Mouse (Mus musculus) heart, embryonic 15.5 days (tissue): ENCODE measurements around the gene Elf4. TPM values are rescaled to one million over a fixed set of nuclear protein-coding genes. Genes with fewer than 3 reads are reported as not detected.

Source experiments
- ATAC-seq: fragments of 200-750 bp; cut with Nextera tagmentation; replicated peaks from 2 replicates; pipeline ENCODE4 v1.8.0; 2017; ENCODE audit warnings: low read depth, moderate TSS enrichment; ENCODE audit not compliant: insufficient number of reproducible peaks, insufficient read depth, low FRiP score
- H3K27ac ChIP-seq: fragments of 300-500 bp; sonication (generic); 2 replicates; pipeline ENCODE4 v1.5.1; 2015; ENCODE audit warnings: mild to moderate bottlenecking, inconsistent platforms
- H3K27me3 ChIP-seq: fragments of 300-500 bp; sonication (generic); 2 replicates; pipeline ENCODE4 v1.6.1; 2015; ENCODE audit warnings: inconsistent platforms
- H3K36me3 ChIP-seq: fragments of 300-500 bp; sonication (generic); 2 replicates; pipeline ENCODE4 v1.6.1; 2015; ENCODE audit warnings: mild to moderate bottlenecking, inconsistent platforms
- H3K4me1 ChIP-seq: fragments of 300-500 bp; sonication (generic); replicated peaks from 2 replicates; pipeline ENCODE4 v1.6.1; 2015; ENCODE audit warnings: inconsistent platforms
- H3K4me2 ChIP-seq: fragments of 300-500 bp; sonication (generic); 2 replicates; pipeline ENCODE4 v1.6.1; 2015; ENCODE audit warnings: inconsistent platforms, mild to moderate bottlenecking, moderate library complexity
- H3K4me3 ChIP-seq: fragments of 300-500 bp; sonication (generic); 2 replicates; pipeline ENCODE4 v1.5.1; 2015; ENCODE audit warnings: mild to moderate bottlenecking, inconsistent platforms
- H3K9ac ChIP-seq: fragments of 300-500 bp; sonication (generic); 2 replicates; pipeline ENCODE4 v1.6.1; 2015; ENCODE audit warnings: mild to moderate bottlenecking, inconsistent platforms
- H3K9me3 ChIP-seq: fragments of 300-500 bp; sonication (generic); replicated peaks from 2 replicates; pipeline ENCODE4 v1.6.1; 2016; ENCODE audit warnings: inconsistent platforms
- WGBS: fragments of 180-500 bp; shearing (Covaris S2); methylation state at CpG from one replicate; pipeline ENCODE4 v1.1.7; 2015; ENCODE audit warnings: mixed read lengths; 5-methylcytosine and 5-hydroxymethylcytosine counted together
- polyA plus RNA-seq: library from polyadenylated mRNA; unstranded; fragments of >200 nt; fragmentation: Nextera tagmentation; extraction: Ambion mirVana; gene quantifications from 2 replicates; pipeline ENCODE4 v1.2.1, GENCODE M21; 2015

Gene Elf4
- 8.4 and 11.2 TPM in 2 replicates for polyA plus RNA-seq

- H3K4me1 ChIP-seq, result peaks cover 7% of the 10 kb centered on the region; the same call in 1 of the 2 replicates
- H3K4me2 ChIP-seq, result peak within 1 kb of the TSS; percentile 81
- H3K9ac ChIP-seq, result peak within 1 kb of the TSS; percentile 59
- H3K27me3 ChIP-seq, result no peaks in the 10 kb centered on the region
- peak within 1 kb of the TSS; percentile 32; the same call in 1 of the 2 replicates for H3K27ac ChIP-seq
- 17% methylated on average over 38 of the region's 38 CpGs for WGBS
- no peaks in the 10 kb centered on the region for H3K36me3 ChIP-seq
- no peaks in the 10 kb centered on the region for H3K9me3 ChIP-seq
- peak within 1 kb of the TSS; percentile 50 for H3K4me3 ChIP-seq
- ATAC-seq, result peak; percentile 81
These were observed at the start of gene Elf4 for GRCm38 (mm10) chrX:48462754-48463507. Elf4 (minus strand) TSS chrX:48463132.

DNA sequence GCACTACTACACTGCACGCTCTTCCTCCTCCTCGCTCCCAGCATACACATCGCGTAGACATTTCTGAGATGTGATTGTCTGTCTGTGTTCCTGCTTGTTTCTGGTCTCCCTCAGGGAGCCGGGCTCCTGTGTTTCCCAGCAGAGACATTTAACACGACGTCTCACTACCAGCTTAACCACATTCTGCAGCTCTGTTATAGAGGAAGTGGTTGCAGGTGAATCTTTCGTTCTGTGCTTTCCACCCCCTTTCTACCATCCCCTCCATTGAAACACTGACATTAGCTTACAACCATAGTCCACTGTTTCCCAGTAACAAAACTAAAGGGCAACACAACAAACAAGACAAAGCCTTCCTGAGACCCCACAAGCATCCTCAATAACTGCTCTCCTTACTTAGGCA lies 30.8 kb upstream of the Elf4 start:
- Histone ChIP-seq H3K9me3 (no peaks in the 10 kb centered on the region), H3K9ac (no peak overlapping the region), H3K27me3 (no peaks in the 10 kb centered on the region), H3K4me1 (no peaks in the 10 kb centered on the region), H3K27ac (no peak overlapping the region), H3K36me3 (peaks cover 19% of the 10 kb centered on the region; the same call in 1 of the 2 replicates), H3K4me2 (no peak overlapping the region), H3K4me3 (no peak overlapping the region)
- 85% methylated on average over 8 of the region's 8 CpGs for WGBS
- ATAC-seq, result no peak

- ATAC-seq, result no peak
- WGBS, result 86% methylated on average over 7 of the region's 7 CpGs
- no peaks in the 10 kb centered on the region for H3K4me1 ChIP-seq
These were observed 18.8 kb upstream of the Elf4 start for GRCm38 (mm10) chrX:48481687-48482086.

DNA sequence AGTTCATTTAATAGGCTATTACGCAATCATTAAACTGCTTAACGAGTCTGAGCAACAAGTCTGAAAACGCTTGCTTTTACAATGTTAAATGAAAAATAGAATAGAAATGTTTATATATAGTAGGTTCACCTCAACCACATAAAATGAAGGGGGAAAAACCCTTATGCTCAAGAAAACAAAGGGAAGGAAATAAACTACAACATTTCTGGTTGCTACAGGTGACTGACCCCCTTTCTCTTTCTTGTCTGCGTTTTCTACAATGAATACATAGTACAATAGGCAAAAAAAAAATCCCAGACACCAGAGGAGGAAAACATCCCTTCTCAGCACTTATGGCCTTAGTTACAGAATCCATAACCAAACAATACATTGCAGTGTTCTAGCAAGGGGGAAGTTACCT lies 18.2 kb upstream of the Elf4 start:
- Histone ChIP-seq H3K27me3 (no peaks in the 10 kb centered on the region), H3K36me3 (peaks cover 20% of the 10 kb centered on the region)
- ATAC-seq, result no peak

More at GRCm38 (mm10) chrX:48481687-48482086, 18.8 kb upstream of the Elf4 start:
- H3K9me3 ChIP-seq, result no peaks in the 10 kb centered on the region
- H3K36me3 ChIP-seq, result peaks cover 17% of the 10 kb centered on the region
- H3K27me3 ChIP-seq, result no peaks in the 10 kb centered on the region
- no peak overlapping the region for H3K4me3 ChIP-seq
- H3K9ac ChIP-seq, result no peak overlapping the region
- H3K27ac ChIP-seq, result no peak overlapping the region
- no peak overlapping the region for H3K4me2 ChIP-seq

DNA sequence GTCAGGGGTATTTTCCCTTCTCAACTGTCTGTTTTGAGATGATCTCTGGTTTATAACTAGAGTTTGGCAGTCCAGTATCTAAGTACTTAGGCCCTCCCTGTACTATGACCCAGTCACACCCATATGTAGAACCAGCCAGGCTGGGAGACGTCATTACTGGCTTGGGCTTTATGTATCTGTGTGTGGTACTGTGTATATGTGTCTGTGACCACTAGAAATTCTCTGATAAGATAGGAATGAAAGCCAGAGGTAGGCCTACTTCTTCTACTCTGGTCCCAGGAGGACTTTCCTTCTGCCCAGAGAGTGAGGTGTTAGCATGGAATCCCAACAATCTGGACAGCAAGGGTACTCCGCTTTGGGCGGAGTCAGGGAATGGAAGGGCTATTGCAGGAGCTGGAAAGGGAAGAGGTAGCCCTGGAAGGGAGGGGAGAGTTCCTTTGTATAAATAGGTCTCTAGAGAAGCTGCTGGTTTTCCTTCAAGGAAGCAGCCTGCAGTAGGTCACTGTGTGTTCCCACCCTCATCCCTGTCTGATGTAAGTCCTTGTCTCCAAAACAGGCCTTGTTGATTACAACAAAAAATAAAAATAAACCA lies 4.5 kb upstream of the Elf4 start:
- WGBS, result 26% methylated on average over 3 of the region's 3 CpGs

More for the DNA sequence above, 18.2 kb upstream of the Elf4 start:
- Histone ChIP-seq H3K9ac (no peak overlapping the region), H3K4me1 (no peaks in the 10 kb centered on the region), H3K4me2 (no peak overlapping the region), H3K27ac (no peak overlapping the region), H3K4me3 (no peak overlapping the region), H3K9me3 (no peaks in the 10 kb centered on the region)
- WGBS, result 81% methylated on average over 4 of the region's 4 CpGs

GRCm38 (mm10) chrX:48466174-48466573 lies 3.2 kb upstream of the Elf4 start:
- H3K4me3 ChIP-seq, result no peak overlapping the region
- WGBS, result 73% methylated on average over 2 of the region's 2 CpGs
- H3K36me3 ChIP-seq, result no peaks in the 10 kb centered on the region
- H3K9me3 ChIP-seq, result no peaks in the 10 kb centered on the region
- no peak overlapping the region for H3K27ac ChIP-seq
- no peak for ATAC-seq
- H3K9ac ChIP-seq, result no peak overlapping the region
- H3K27me3 ChIP-seq, result no peaks in the 10 kb centered on the region
- peaks cover 7% of the 10 kb centered on the region; the same call in 1 of the 2 replicates for H3K4me1 ChIP-seq
- H3K4me2 ChIP-seq, result no peak overlapping the region

More for the DNA sequence above, 4.5 kb upstream of the Elf4 start:
- no peaks in the 10 kb centered on the region for H3K36me3 ChIP-seq
- H3K9me3 ChIP-seq, result no peaks in the 10 kb centered on the region
- H3K4me1 ChIP-seq, result peaks cover 4% of the 10 kb centered on the region; the same call in 1 of the 2 replicates
- H3K4me2 ChIP-seq, result no peak overlapping the region
- no peak for ATAC-seq
- H3K27me3 ChIP-seq, result no peaks in the 10 kb centered on the region
- no peak overlapping the region for H3K4me3 ChIP-seq
- H3K27ac ChIP-seq, result peak overlapping the region; percentile 24; the same call in 1 of the 2 replicates
- H3K9ac ChIP-seq, result no peak overlapping the region

DNA sequence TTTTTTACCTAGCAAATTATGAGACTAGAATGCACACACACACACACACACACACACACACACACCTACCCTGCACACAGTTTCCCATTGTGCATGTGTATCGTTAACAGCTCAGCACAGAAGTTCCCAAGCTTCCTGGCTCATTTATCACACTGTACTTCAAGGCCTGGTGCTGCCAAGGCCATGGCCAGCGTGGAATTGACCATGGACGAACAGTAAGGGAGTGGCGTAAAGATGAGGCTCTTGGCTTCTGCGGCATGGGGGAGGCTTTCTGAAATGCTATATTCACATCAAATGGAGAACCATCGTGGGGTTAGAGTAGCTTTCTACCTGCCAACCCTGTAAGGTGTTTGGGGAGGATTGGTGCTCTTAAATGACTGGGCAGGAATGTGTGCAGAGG lies 1.5 kb upstream of the Elf4 start:
- no peaks in the 10 kb centered on the region for H3K27me3 ChIP-seq
- peaks cover 7% of the 10 kb centered on the region; the same call in 1 of the 2 replicates for H3K4me1 ChIP-seq
- no peak for ATAC-seq
- 87% methylated on average over 6 of the region's 6 CpGs for WGBS
- H3K4me3 ChIP-seq, result no peak overlapping the region
- H3K9ac ChIP-seq, result no peak overlapping the region
- H3K27ac ChIP-seq, result no peak overlapping the region
- H3K4me2 ChIP-seq, result no peak overlapping the region
- H3K9me3 ChIP-seq, result no peaks in the 10 kb centered on the region
- H3K36me3 ChIP-seq, result no peaks in the 10 kb centered on the region

GRCm38 (mm10) chrX:48463636-48464035 lies 704 bp upstream of the Elf4 start:
- peaks cover 7% of the 10 kb centered on the region; the same call in 1 of the 2 replicates for H3K4me1 ChIP-seq
- no peak for ATAC-seq
- H3K27me3 ChIP-seq, result no peaks in the 10 kb centered on the region
- H3K9me3 ChIP-seq, result no peaks in the 10 kb centered on the region
- no peak overlapping the region for H3K4me3 ChIP-seq
- H3K4me2 ChIP-seq, result peak overlapping the region; percentile 81
- no peak overlapping the region for H3K27ac ChIP-seq
- 82% methylated on average over 4 of the region's 4 CpGs for WGBS
- no peak overlapping the region for H3K9ac ChIP-seq
- H3K36me3 ChIP-seq, result no peaks in the 10 kb centered on the region

GRCm38 (mm10) chrX:48462297-48462696 lies 635 bp downstream of the Elf4 start:
- Histone ChIP-seq H3K27me3 (no peaks in the 10 kb centered on the region), H3K4me3 (peak overlapping the region; percentile 50), H3K27ac (0 out of 2 replicates have a peak overlapping the region, but pooled peaks have one; percentile 32), H3K36me3 (no peaks in the 10 kb centered on the region), H3K4me2 (peak overlapping the region; percentile 81), H3K9ac (0 out of 2 replicates have a peak overlapping the region, but pooled peaks have one; percentile 10), H3K9me3 (no peaks in the 10 kb centered on the region), H3K4me1 (peaks cover 4% of the 10 kb centered on the region; the same call in 1 of the 2 replicates)
- ATAC-seq, result no peak
- 27% methylated on average over 4 of the region's 4 CpGs for WGBS

GRCm38 (mm10) chrX:48461006-48461405 lies 1.9 kb downstream of the Elf4 start:
- no peak overlapping the region for H3K4me3 ChIP-seq
- H3K4me1 ChIP-seq, result peaks cover 9% of the 10 kb centered on the region
- H3K9me3 ChIP-seq, result no peaks in the 10 kb centered on the region
- no peak for ATAC-seq
- no peak overlapping the region for H3K9ac ChIP-seq
- no peaks in the 10 kb centered on the region for H3K27me3 ChIP-seq
- 47% methylated on average over 4 of the region's 4 CpGs for WGBS
- no peaks in the 10 kb centered on the region for H3K36me3 ChIP-seq
- no peak overlapping the region for H3K4me2 ChIP-seq
- H3K27ac ChIP-seq, result no peak overlapping the region

GRCm38 (mm10) chrX:48460496-48460895 lies 2.4 kb downstream of the Elf4 start:
- no peaks in the 10 kb centered on the region for H3K27me3 ChIP-seq
- 76% methylated on average over 7 of the region's 7 CpGs for WGBS
- H3K36me3 ChIP-seq, result no peaks in the 10 kb centered on the region
- H3K27ac ChIP-seq, result no peak overlapping the region
- H3K4me1 ChIP-seq, result peaks cover 9% of the 10 kb centered on the region
- no peak overlapping the region for H3K4me3 ChIP-seq
- no peak overlapping the region for H3K4me2 ChIP-seq
- no peak overlapping the region for H3K9ac ChIP-seq
- no peaks in the 10 kb centered on the region for H3K9me3 ChIP-seq
- ATAC-seq, result no peak
